2 mouse cellular contexts compared by ENCODE assay signal in genomic region chr11:58301837-58302754, GRCm38 (mm10).
TF ChIP-seq lines count a peak whose summit lies in the region.

No protein-coding gene starts in this region.

TF ChIP-seq in C2C12, 6 proteins besides CTCF, POLR2A, EP300 and RAD21 (continued from another document):
- TF ChIP-seq MYOG (IDR thresholded peaks at IDR 0.05; ENCODE audit: control insufficient read depth, extremely low read depth, insufficient read length) (no peak), CEBPB (IDR thresholded peaks at IDR 0.05; ENCODE audit: low read depth) (no peak), USF1 (IDR thresholded peaks at IDR 0.05; ENCODE audit: low read depth) (no peak), MYOD1 (IDR thresholded peaks at IDR 0.05; ENCODE audit: control insufficient read depth, insufficient read length, low read depth) (no peak)
TF ChIP-seq in C2C12: peak in this region for 0.

TF ChIP-seq in myocyte, 11 proteins besides CTCF, POLR2A, EP300 and RAD21 (continued from another document):
- TF ChIP-seq MYOG (IDR thresholded peaks at IDR 0.05; ENCODE audit: control insufficient read depth in 1 of 3, insufficient read depth in 1 of 3, insufficient read length in 2 of 3, low read depth in 2 of 3) (no peak), SRF (IDR thresholded peaks at IDR 0.05; ENCODE audit: control insufficient read depth, insufficient read length, low read depth) (no peak), MAX (IDR thresholded peaks at IDR 0.05; ENCODE audit: low read depth) (no peak), E2F4 (IDR thresholded peaks at IDR 0.05; ENCODE audit: insufficient read depth) (no peak), TCF12 (IDR thresholded peaks at IDR 0.05; ENCODE audit: insufficient read depth, poor library complexity, severe bottlenecking) (no peak), USF1 (IDR thresholded peaks at IDR 0.05; ENCODE audit: low read depth) (no peak), CEBPB (IDR thresholded peaks at IDR 0.05; ENCODE audit: insufficient read depth, poor library complexity, severe bottlenecking) (no peak)
